Comparison of ENCODE assay signal across 20 mouse cellular contexts in the genomic region with DNA sequence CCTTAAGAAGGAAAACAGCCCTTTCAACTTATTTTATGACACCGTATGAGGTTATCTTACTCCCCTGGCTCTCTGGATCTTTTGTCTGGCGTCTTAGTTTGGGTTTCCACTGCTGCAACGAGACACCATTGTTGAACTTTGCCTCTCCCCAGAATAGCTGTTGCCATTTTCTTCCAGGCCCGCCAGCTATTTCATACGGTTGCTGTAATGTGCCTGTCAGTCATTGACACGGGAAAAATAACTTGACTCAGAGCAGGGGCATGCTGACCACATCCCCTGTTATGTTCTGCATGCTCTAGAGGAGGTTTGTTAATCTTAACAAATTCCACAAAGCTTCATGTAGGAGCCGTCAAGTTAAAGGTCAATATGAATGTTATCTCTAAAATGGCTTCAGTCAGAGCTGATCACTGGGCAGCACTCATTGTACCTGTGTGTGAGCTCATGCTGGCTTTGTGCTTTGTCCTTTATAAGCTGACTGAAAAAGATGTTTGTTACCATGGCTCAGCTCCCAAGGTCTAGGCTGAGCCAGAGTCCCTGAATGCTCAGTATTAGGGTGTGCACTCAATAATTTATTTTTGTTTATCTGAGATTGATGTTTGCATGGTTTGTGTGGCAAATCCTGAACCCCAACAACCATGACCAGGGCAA. TPM values are rescaled to one million over a fixed set of nuclear protein-coding genes. Genes with fewer than 3 reads are reported as not detected.
DNase-seq lines count a peak whose midpoint lies in the region; ATAC-seq and TF ChIP-seq lines count a peak whose summit lies in the region.
"Had no signal": no experiment of that assay in that cellular context is flagged by ENCODE, and none has a peak within 500 bp of the region (broad histone marks: within the 10 kb centered on the region; RNA-seq: fewer than 3 reads in every experiment).

No protein-coding gene starts in this region.

- H3K9ac ChIP-seq in embryonic facial prominence, embryonic 11.5 days (replicated peaks; ENCODE audit: low read length) = no peak overlapping the region
- no peak overlapping the region for H3K9ac ChIP-seq in intestine, embryonic 15.5 days
- no peak overlapping the region for H3K9ac ChIP-seq in intestine, embryonic 16.5 days (ENCODE audit: low read depth, low read length)
- H3K9ac ChIP-seq: hindbrain, embryonic 12.5 days; liver, embryonic 13.5 days; lung, embryonic 15.5 days had no signal

- no peak overlapping the region for H3K4me2 ChIP-seq in embryonic facial prominence, embryonic 11.5 days (ENCODE audit: low read depth, low read length)
- no peak overlapping the region for H3K4me2 ChIP-seq in intestine, embryonic 15.5 days (replicated peaks)
- H3K4me2 ChIP-seq in intestine, embryonic 16.5 days (ENCODE audit: low read depth, low read length) = no peak overlapping the region
- H3K4me2 ChIP-seq: heart, embryonic 11.5 days; hindbrain, embryonic 12.5 days; liver, embryonic 13.5 days; lung, embryonic 15.5 days had no signal

- no peak for ATAC-seq in embryonic facial prominence, embryonic 11.5 days (replicated peaks; ENCODE audit: insufficient number of reproducible peaks, low FRiP score, low TSS enrichment, low read depth)
- peak; percentile 71 for ATAC-seq in intestine, embryonic 15.5 days
- no peak for ATAC-seq in intestine, embryonic 16.5 days
- no peak for ATAC-seq in megakaryocyte-erythroid progenitor cell, adult 5-6 weeks (replicated peaks; ENCODE audit: low FRiP score, low TSS enrichment, poor library complexity, severe bottlenecking)
- ATAC-seq: CD4-positive, CD25-positive, alpha-beta regulatory T cell, adult 4 months; Patski had no signal

- H3K36me3 ChIP-seq in embryonic facial prominence, embryonic 11.5 days (replicated peaks; ENCODE audit: control insufficient read depth, insufficient read depth, low read depth, low read length) = no peaks in the 10 kb centered on the region
- no peaks in the 10 kb centered on the region for H3K36me3 ChIP-seq in embryonic facial prominence, embryonic 10.5 days (replicated peaks)
- H3K36me3 ChIP-seq in intestine, embryonic 15.5 days = no peaks in the 10 kb centered on the region
- H3K36me3 ChIP-seq in intestine, embryonic 16.5 days (ENCODE audit: control insufficient read depth, insufficient read depth, low read length) = no peaks in the 10 kb centered on the region
- H3K36me3 ChIP-seq: hindbrain, embryonic 12.5 days; liver, embryonic 13.5 days; lung, embryonic 15.5 days; midbrain, embryonic 10.5 days had no signal

- H3K4me1 ChIP-seq in embryonic facial prominence, embryonic 11.5 days (ENCODE audit: control insufficient read depth, insufficient read depth, low read length) = no peaks in the 10 kb centered on the region
- no peaks in the 10 kb centered on the region for H3K4me1 ChIP-seq in embryonic facial prominence, embryonic 10.5 days
- H3K4me1 ChIP-seq in intestine, embryonic 15.5 days (replicated peaks) = no peaks in the 10 kb centered on the region
- 0 out of 2 replicates have a peak, but pooled peaks cover 4% of the 10 kb centered on the region for H3K4me1 ChIP-seq in intestine, embryonic 16.5 days (ENCODE audit: control insufficient read depth, insufficient read depth, low read length)
- H3K4me1 ChIP-seq in embryonic fibroblast, embryonic 13.5 days (ENCODE audit: control insufficient read depth, insufficient read depth, low read length) = no peaks in the 10 kb centered on the region; the same call in 1 of the 2 replicates
- H3K4me1 ChIP-seq: hindbrain, embryonic 12.5 days; liver, embryonic 13.5 days; lung, embryonic 15.5 days; midbrain, embryonic 10.5 days had no signal

- no peak for TF ChIP-seq POLR2A in embryonic fibroblast, embryonic 13.5 days (IDR thresholded peaks at IDR 0.05; ENCODE audit: low read depth, low read length)

- peak; percentile 4 for DNase-seq in embryonic facial prominence, embryonic 11.5 days (ENCODE audit: low spot score)
- no peak for DNase-seq in embryonic facial prominence, embryonic 10.5 days (ENCODE audit: low spot score)
- peak; percentile 57 for DNase-seq in Muller cell, postnatal 12 days (ENCODE audit: inconsistent ontology term)
- no peak for DNase-seq in kidney, postnatal 14 days
- DNase-seq: heart, postnatal 10 days; kidney, adult 2 months; liver, embryonic 13.5 days; thymus, postnatal 25 days had no signal

- H3K9me3 ChIP-seq in embryonic facial prominence, embryonic 11.5 days (replicated peaks; ENCODE audit: control insufficient read depth, low read length) = no peaks in the 10 kb centered on the region
- H3K9me3 ChIP-seq in embryonic facial prominence, embryonic 10.5 days = no peaks in the 10 kb centered on the region
- no peaks in the 10 kb centered on the region for H3K9me3 ChIP-seq in intestine, embryonic 15.5 days
- H3K9me3 ChIP-seq in intestine, embryonic 16.5 days (ENCODE audit: control insufficient read depth, low read length) = no peaks in the 10 kb centered on the region
- H3K9me3 ChIP-seq: hindbrain, embryonic 12.5 days; liver, embryonic 13.5 days; lung, embryonic 15.5 days; midbrain, embryonic 10.5 days had no signal

- H3K4me3 ChIP-seq in embryonic facial prominence, embryonic 11.5 days (ENCODE audit: low read depth, low read length) = no peak overlapping the region
- no peak overlapping the region for H3K4me3 ChIP-seq in embryonic facial prominence, embryonic 10.5 days
- no peak overlapping the region for H3K4me3 ChIP-seq in intestine, embryonic 15.5 days (replicated peaks)
- no peak overlapping the region for H3K4me3 ChIP-seq in intestine, embryonic 16.5 days (ENCODE audit: low read length)
- H3K4me3 ChIP-seq in embryonic fibroblast, embryonic 13.5 days (ENCODE audit: insufficient read depth, low read length) = no peak overlapping the region
- H3K4me3 ChIP-seq: hindbrain, embryonic 12.5 days; liver, embryonic 13.5 days; lung, embryonic 15.5 days; midbrain, embryonic 10.5 days had no signal

- no peaks in the 10 kb centered on the region for H3K27me3 ChIP-seq in embryonic facial prominence, embryonic 11.5 days (ENCODE audit: control insufficient read depth, insufficient read depth, low read length)
- no peaks in the 10 kb centered on the region for H3K27me3 ChIP-seq in embryonic facial prominence, embryonic 10.5 days (replicated peaks; ENCODE audit: low read depth, poor library complexity, severe bottlenecking)
- H3K27me3 ChIP-seq in intestine, embryonic 15.5 days (replicated peaks) = no peaks in the 10 kb centered on the region
- H3K27me3 ChIP-seq in intestine, embryonic 16.5 days (replicated peaks; ENCODE audit: control insufficient read depth, insufficient read depth, low read length) = no peaks in the 10 kb centered on the region
- H3K27me3 ChIP-seq: hindbrain, embryonic 12.5 days; liver, embryonic 13.5 days; lung, embryonic 15.5 days; Patski had no signal

- TF ChIP-seq CTCF in embryonic fibroblast, embryonic 13.5 days (IDR thresholded peaks at IDR 0.05; ENCODE audit: borderline replicate concordance, insufficient read depth, low read length) = no peak

- 59% methylated on average over 7 of the region's 7 CpGs for WGBS in embryonic facial prominence, embryonic 11.5 days
- WGBS in embryonic facial prominence, embryonic 10.5 days = 76% methylated on average over 7 of the region's 7 CpGs
- WGBS in intestine, embryonic 15.5 days = 33% methylated on average over 7 of the region's 7 CpGs
- 36% methylated on average over 7 of the region's 7 CpGs for WGBS in intestine, embryonic 16.5 days

- H3K27ac ChIP-seq in embryonic facial prominence, embryonic 11.5 days (replicated peaks; ENCODE audit: low read depth, low read length) = no peak overlapping the region
- H3K27ac ChIP-seq in embryonic facial prominence, embryonic 10.5 days (replicated peaks) = no peak overlapping the region
- H3K27ac ChIP-seq in intestine, embryonic 15.5 days = no peak overlapping the region
- H3K27ac ChIP-seq in intestine, embryonic 16.5 days (ENCODE audit: low read length) = no peak overlapping the region
- H3K27ac ChIP-seq in embryonic fibroblast, embryonic 13.5 days (ENCODE audit: insufficient read depth, low read length) = peak overlapping the region; percentile 67
- H3K27ac ChIP-seq: hindbrain, embryonic 12.5 days; kidney, postnatal 0 days; liver, embryonic 13.5 days; lung, embryonic 15.5 days; macrophage; midbrain, embryonic 10.5 days had no signal

RNA-seq across cellular contexts. Expression of gene Degs1, which starts 44.4 kb away (rescaled TPM):
- 82.5 and 87.6 TPM in 2 replicates for polyA plus RNA-seq in embryonic facial prominence, embryonic 11.5 days (2014; fragmentation: Nextera tagmentation; extraction: Ambion mirVana)
- polyA plus RNA-seq in embryonic facial prominence, embryonic 10.5 days (2016; fragmentation: Nextera tagmentation; extraction: Ambion mirVana) = 67.3 TPM in 2 replicates
- polyA plus RNA-seq in intestine, embryonic 15.5 days (2015; fragmentation: Nextera tagmentation; extraction: Ambion mirVana) = 120 and 131 TPM in 2 replicates
- 126 and 129 TPM in 2 replicates for polyA plus RNA-seq in intestine, embryonic 16.5 days (2015; fragmentation: Nextera tagmentation; extraction: Ambion mirVana)
- polyA plus RNA-seq in embryonic fibroblast, embryonic 13.5 days (2011; ENCODE audit: insufficient read length, low read depth, missing spikeins) = 210 and 248 TPM in 2 replicates
- total RNA-seq in megakaryocyte-erythroid progenitor cell, adult 5-6 weeks (2014; fragmentation: Nextera tagmentation) = 37.5 and 39.8 TPM in 2 replicates
- total RNA-seq in megakaryocyte-erythroid progenitor cell, adult 5-6 weeks (2017) = 35.8 and 36.9 TPM in 2 replicates

Comparison
In these comparisons a context has a peak if more than half of its experiments do, and no peak if none do; other contexts are left out.
1. DNase-seq: peak in embryonic facial prominence, embryonic 11.5 days (single experiment) and Muller cell, postnatal 12 days (single experiment); none in embryonic facial prominence, embryonic 10.5 days (single experiment) and kidney, postnatal 14 days (single experiment).